Mouse (Mus musculus) small intestine, adult 2 months (tissue): ENCODE results near the gene Gm26727. TPM values are rescaled to one million over a fixed set of nuclear protein-coding genes. Genes with fewer than 3 reads are reported as not detected.
"Not testable (repeated sequence)": the region's sequence is repeated elsewhere in the genome, so short reads cannot be mapped to it uniquely, and the experiment has no call there.

Experiments
- H3K27ac ChIP-seq: fragments of 200-500 bp; 2 replicates; pipeline ENCODE4 v1.5.1; 2012; ENCODE audit warnings: low read depth, low read length, control low read depth, inconsistent platforms; ENCODE audit not compliant: insufficient read depth
- H3K27me3 ChIP-seq: fragments of 200-500 bp; 2 replicates; pipeline ENCODE4 v1.6.1; 2012; ENCODE audit warnings: mild to moderate bottlenecking, moderate library complexity, low read length, inconsistent platforms; ENCODE audit not compliant: control insufficient read depth, insufficient read depth
- H3K36me3 ChIP-seq: fragments of 200-500 bp; 2 replicates; pipeline ENCODE4 v1.6.1; 2012; ENCODE audit warnings: mild to moderate bottlenecking, low read length, control low read depth, inconsistent platforms; ENCODE audit not compliant: control insufficient read depth, insufficient read depth
- H3K4me1 ChIP-seq: fragments of 200-500 bp; 2 replicates; pipeline ENCODE4 v1.6.1; 2012; ENCODE audit warnings: low read length, inconsistent platforms, mixed read lengths; ENCODE audit not compliant: control insufficient read depth, insufficient read depth, insufficient read length
- H3K4me3 ChIP-seq: fragments of 200-500 bp; 2 replicates; pipeline ENCODE4 v1.5.1; 2012; ENCODE audit warnings: low read depth, mild to moderate bottlenecking, control low read depth, inconsistent platforms, low read length, moderate library complexity
- CTCF ChIP-seq: fragments of 200-500 bp; IDR thresholded peaks from 2 replicates; pipeline ENCODE4 v1.5.1; 2012; ENCODE audit warnings: low read depth, mild to moderate bottlenecking, control low read depth, inconsistent platforms, low read length, moderate library complexity, mixed read lengths; ENCODE audit not compliant: insufficient replicate concordance, insufficient read length; ENCODE audit errors: extremely low read depth
- POLR2A ChIP-seq: fragments of 200-500 bp; IDR thresholded peaks from 2 replicates; pipeline ENCODE4 v1.6.1; 2012; ENCODE audit warnings: low read depth, mild to moderate bottlenecking, control low read depth, inconsistent platforms, low read length, moderate library complexity
- WGBS: fragments of 180-500 bp; shearing (Covaris S2); methylation state at CpG from one replicate; pipeline ENCODE4 v1.1.7; 2018; 5-methylcytosine and 5-hydroxymethylcytosine counted together
- polyA plus RNA-seq: library from polyadenylated mRNA; depleted of rRNA; stranded (reverse); fragments of >200 nt; gene quantifications from 2 replicates; pipeline ENCODE4 v1.2.3, GENCODE M21; 2012; rRNA removed

Gm26727 gene
- polyA plus RNA-seq, 1 experiment: not detected

GRCm38 (mm10) chr2:67445780-67446179, 12.8 kb upstream of the Gm26727 start, which contains the start of gene Xirp2:
Gene Xirp2 (plus strand): TSS chr2:67446002.
- Histone ChIP-seq H3K36me3 (no peaks in the 10 kb centered on the region), H3K27ac (no peak within 1 kb of the TSS), H3K27me3 (no peaks in the 10 kb centered on the region), H3K4me1 (no peaks in the 10 kb centered on the region), H3K4me3 (no peak within 1 kb of the TSS)
- TF ChIP-seq POLR2A (no peak), CTCF (no peak)
- 45% methylated on average over 3 of the region's 3 CpGs for WGBS

- no peaks in the 10 kb centered on the region for H3K36me3 ChIP-seq
- H3K27ac ChIP-seq: no peak overlapping the region
- H3K4me1 ChIP-seq: no peaks in the 10 kb centered on the region
- 51% methylated on average over 8 of the region's 8 CpGs for WGBS
- TF ChIP-seq CTCF (no peak), POLR2A (no peak)
- H3K27me3 ChIP-seq: no peaks in the 10 kb centered on the region
- no peak overlapping the region for H3K4me3 ChIP-seq
Observed at GRCm38 (mm10) chr2:67438309-67438708, 5.3 kb upstream of the Gm26727 start.

DNA sequence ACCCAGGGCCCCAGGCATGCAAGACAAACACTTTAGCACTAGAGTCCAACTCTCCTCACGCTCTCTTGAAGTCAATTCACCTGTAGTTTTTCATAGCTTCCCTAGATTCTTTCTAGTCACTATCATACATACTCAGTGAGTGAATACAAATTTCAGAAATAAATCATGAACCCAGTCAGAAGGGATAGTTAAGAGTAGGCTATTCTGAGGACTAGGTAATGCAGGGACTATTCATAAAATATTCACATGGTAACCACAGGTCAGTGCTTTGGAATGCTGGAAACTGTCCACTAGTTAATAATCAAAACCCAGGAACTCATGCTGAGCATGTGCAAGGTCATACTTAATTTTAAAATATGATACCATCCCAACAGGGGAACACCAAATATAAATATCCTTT, 10.2 kb downstream of the Gm26727 start:
- no peaks in the 10 kb centered on the region for H3K36me3 ChIP-seq
- no peak overlapping the region for H3K4me3 ChIP-seq
- no peaks in the 10 kb centered on the region for H3K4me1 ChIP-seq
- no peak overlapping the region for H3K27ac ChIP-seq
- TF ChIP-seq CTCF (no peak), POLR2A (no peak)
- WGBS: 64% methylated on average over 1 of the region's 1 CpGs
- H3K27me3 ChIP-seq: no peaks in the 10 kb centered on the region

DNA sequence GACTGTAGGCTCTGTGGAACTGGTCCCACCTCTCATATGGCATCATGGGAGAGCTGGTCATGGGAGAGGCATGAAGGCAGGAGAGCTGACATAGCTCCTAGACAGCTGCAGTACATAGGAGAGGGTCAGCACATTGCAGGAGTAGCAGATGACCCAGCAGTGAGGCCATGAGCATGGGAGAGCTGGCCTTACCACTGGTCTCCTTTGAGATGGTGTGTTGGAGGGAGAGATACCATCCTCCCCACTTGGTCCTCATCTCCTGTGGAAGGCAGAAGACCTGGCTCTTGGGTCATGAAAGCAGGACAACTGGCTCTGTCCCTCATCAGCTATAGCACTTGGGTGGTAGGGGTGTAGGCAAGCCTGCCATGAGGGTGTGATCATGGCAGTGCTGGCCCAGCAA, 12.1 kb downstream of the Gm26727 start:
- no peaks in the 10 kb centered on the region for H3K36me3 ChIP-seq
- H3K4me3 ChIP-seq: no peak overlapping the region
- no peaks in the 10 kb centered on the region for H3K27me3 ChIP-seq
- H3K27ac ChIP-seq: no peak overlapping the region
- TF ChIP-seq CTCF: no peak
- TF ChIP-seq POLR2A: no peak
- H3K4me1 ChIP-seq: no peaks in the 10 kb centered on the region

DNA sequence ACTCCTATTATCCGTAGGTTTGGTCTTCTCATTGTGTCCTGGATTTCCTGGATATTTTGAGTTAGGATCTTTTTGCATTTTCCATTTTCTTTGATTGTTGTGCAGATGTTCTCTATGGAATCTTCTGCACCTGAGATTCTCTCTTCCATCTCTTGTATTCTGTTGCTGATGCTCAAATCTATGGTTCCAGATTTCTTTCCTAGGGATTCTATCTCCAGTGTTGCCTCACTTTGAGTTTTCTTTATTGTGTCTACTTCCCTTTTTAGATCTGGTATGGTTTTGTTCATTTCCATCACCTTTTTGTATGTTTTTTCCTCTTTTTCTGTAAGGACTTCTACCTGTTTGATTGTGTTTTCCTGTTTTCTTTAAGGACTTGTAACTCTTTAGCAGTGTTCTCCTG, 19.6 kb downstream of the Gm26727 start, which contains the start of gene Gm21830:
TSS of gene Gm21830 (plus strand) at position 301 of the 400 bp plus-strand sequence.
- not testable (repeated sequence) for H3K27me3 ChIP-seq, H3K27ac ChIP-seq
- WGBS: no CpG with 5 or more reads among the region's 1 CpGs

More for the DNA sequence above, 19.6 kb downstream of the Gm26727 start, which contains the start of gene Gm21830:
- not testable (repeated sequence) for H3K36me3 ChIP-seq, H3K4me1 ChIP-seq, H3K4me3 ChIP-seq

Other genes with a start within 250 kb of the Gm26727 start
- gene Gm21830, start 19.5 kb downstream of the Gm26727 start, polyA plus RNA-seq: not detected in 2 replicates
- not detected in 2 replicates for gene Xirp2, start 12.8 kb upstream of the Gm26727 start, polyA plus RNA-seq
- 0.04 TPM in 2 replicates for gene B3galt1, start 132.7 kb upstream of the Gm26727 start, polyA plus RNA-seq